Mouse (Mus musculus) gastrocnemius, postnatal 14 days (tissue): ENCODE data around the gene Rabgap1l. TPM values are rescaled to one million over a fixed set of nuclear protein-coding genes. Genes with fewer than 3 reads are reported as not detected.
"Not testable (repeated sequence)": the region's sequence is repeated elsewhere in the genome, so short reads cannot be mapped to it uniquely, and the experiment has no call there.

ENCODE experiments used
- DNase-seq: peaks from one replicate; pipeline ENCODE4 v3.0.0; 2021; ENCODE audit warnings: mixed read lengths
- intact Hi-C: fragments of 180-260 bp; cut with DNase I; formaldehyde crosslinking; loops from one replicate; pipeline ENCODE4 v1.15.1; 2025; ENCODE audit warnings: low total_unique reads
- total RNA-seq, 2 experiments: library from RNA; stranded (reverse); gene quantifications; 2 replicates each; pipeline ENCODE4 v1.2.3; 2021

Gene Rabgap1l
- total RNA-seq, 2 experiments from 2014 or later = 12.6 to 13.7 TPM

DNA sequence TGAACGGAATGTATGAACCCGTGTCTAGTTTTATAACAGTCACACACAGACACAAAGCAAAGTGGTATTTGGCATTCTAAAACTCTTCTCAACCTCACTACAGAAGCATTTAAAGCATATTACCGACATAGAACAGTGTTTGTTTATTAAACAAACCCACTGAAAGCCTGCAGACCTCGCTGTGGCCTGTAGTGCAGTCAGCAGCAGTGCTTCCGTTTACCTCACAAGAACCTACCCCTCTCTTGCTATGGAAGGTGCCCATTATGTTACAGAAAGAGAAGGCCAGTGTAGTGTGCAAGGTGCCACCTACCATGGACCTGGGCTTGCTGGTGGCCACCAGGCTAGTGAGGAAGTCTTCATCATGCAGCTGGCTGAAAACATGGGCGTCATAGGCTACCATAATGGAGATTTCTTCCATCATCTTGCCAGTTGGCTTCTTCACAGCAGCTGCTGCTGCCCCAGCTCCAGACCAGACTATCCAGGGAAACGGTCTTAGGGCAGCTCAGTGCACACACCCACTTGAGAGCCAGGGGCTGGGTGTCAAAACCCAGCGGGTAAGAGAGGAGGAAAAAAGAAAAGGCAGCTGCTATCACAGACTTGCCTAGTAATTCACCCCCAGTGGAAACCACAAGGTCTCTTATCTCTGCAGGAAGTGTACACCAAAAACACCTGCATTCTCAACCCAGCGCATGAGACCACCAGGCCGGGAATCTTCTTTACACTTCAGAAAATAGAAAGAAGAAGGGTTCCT lies 486.0 kb downstream of the Rabgap1l start:
- DNase-seq = no peak
- intact Hi-C loops = no loop called here

DNA sequence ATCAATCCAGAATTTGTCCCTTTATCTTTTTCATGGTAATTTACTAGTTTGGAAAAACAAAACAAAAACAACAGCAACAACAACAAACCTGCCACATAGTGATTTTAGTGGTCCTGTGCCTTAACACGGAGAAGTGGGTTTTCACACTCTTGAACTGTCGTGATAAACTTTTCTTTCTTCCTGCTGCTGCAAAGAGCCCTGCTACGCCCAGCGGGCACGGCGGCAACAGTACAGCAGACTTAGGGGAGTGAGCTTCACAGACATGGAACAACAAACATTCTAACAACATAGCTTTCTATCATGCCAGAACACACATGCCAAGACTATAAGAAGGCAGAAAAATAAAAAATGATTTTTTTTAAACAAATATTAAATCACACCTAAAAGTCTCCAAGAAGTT lies 486.7 kb downstream of the Rabgap1l start:
- intact Hi-C loops = no loop called here
- no peak for DNase-seq

DNA sequence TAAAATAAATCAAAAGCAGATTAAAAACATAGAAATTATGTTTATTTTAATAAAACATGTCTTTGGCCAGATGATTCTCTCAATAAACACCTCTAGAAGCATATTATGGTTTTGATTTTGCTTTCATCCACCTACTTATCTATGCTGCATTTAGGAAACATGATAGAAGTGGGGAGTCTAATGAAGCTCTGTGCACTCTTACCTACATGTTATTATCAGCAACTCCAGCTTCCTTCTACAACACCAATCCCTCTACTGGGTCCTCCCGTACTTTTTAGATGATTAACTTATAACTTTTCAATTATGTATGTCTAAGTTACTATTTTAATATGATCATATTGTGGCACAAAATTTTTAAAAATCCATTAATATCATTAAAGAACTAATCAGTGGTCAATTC lies 487.2 kb downstream of the Rabgap1l start:
- DNase-seq = no peak
- intact Hi-C loops = no loop called here

DNA sequence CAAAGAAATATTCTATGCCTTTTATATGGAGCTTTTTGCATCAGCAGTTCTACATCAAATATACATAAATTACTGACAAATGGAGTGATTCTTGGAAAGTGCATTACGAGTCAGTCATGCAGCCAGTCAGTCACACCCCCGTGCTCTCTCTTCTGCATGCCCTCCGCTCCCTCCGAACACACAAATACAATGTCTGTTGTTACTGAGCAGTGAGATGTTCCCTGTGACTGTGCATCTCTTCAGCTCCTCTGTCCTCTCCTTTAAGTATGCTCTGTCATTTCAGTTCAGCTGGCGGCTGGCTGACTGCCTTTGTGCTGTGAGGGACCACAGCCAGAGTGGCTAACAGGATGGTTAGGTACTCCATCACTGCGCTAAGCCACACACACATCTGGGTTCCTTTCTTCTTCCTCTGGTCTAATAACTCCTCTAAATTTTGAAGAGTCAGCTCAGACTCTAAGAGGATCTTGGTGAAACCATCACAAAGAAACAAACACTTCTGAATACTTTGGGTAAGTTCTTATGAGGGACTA lies 488.0 kb downstream of the Rabgap1l start:
- DNase-seq = no peak
- intact Hi-C loops = no loop called here

DNA sequence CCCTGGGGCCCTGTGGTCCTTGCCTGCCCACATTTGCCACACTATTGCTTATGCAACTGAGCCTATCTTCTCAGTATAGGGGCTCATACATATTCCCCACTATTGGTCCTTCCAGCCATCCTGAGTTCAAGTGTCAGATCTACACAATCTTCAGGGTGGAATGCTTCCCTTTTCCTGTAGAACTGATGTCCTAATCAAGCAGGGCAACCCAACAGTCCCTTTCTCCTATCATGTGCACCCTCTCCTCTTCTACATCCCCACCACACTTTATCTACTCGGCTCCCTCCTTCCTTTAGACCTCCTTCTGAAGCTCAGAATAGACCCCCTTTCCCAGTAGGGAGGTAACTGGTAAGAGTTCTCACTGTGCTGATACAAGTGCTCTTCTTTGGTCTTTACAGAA lies 490.7 kb downstream of the Rabgap1l start:
- intact Hi-C loops = no loop called here
- no peak for DNase-seq

DNA sequence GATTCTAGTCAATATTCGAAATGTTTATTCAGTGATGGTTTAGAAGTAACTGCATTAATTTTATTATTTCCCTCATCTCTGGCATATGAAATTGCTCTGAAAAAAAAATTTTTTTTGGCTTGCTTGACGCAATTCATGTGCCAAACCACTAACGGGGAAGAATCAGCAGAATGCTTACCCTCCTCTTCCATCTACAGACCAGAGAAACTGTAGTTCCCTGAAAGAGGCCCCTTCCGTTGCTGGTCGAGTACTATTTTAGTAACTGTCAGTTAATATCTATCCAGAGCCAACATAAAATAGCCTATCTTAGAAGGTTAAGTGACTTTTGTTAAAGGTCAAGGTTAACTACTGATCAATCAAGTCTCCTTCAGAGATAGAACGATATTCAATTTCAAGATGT lies 491.9 kb downstream of the Rabgap1l start:
- no peak for DNase-seq
- intact Hi-C loops = no loop called here

DNA sequence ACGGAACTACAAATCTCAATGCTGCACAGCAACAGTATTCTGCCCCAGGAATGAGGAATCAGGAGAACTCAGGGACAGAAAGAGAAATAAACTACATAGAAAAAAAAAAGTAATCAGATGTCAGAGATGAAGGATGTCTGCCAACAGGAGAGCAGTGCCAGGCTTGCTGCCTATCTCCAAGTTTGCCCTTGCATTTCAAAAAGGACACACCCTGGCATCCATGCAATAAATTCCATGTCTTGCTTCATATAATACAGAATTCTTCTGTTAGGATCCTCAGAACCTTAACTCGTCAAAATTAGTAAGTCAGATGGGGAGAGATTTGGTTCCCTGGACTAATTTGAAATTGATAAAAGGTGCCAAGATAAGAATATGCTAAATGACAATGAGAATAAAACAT lies 492.3 kb downstream of the Rabgap1l start:
- no peak for DNase-seq
- intact Hi-C loops = no loop called here

DNA sequence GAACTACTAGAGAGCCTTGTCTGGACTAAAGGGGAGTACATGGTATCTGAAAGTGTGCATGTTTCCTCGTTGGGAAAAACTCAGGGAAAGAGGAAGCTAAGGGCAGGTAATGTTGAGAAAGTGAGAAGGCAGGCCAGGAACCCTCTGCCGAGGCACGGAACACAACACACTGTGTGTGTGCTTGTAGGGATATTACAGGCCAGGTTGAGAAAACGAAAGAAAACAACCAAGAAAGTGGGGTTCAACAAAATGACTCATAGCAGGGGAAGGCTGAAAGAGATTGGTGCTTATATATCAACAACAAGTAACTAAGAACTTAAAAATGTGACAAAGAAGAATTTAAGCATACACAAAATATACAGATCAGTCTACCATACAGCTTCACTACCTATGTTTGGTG lies 493.0 kb downstream of the Rabgap1l start:
- intact Hi-C loops = no loop called here
- DNase-seq = no peak

DNA sequence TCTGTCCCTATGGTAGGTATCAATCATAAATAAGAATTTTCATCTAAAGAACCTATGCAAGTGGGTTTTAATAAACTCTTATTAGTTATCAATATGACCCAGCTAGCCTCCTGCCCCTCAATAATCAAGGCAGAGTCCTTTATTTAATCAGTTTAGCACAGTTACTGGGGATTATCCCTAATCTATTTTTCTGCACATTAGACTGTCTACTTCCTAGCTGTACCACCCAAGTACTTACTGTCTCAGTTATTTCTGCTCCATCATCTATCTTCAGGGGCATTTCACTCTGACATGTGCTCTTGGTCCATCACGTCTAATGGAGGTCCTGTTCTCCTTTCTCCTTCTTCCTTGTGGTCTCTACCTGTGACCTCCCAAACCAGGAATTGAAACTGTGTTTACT lies 494.1 kb downstream of the Rabgap1l start:
- intact Hi-C loops = no loop called here
- no peak for DNase-seq

DNA sequence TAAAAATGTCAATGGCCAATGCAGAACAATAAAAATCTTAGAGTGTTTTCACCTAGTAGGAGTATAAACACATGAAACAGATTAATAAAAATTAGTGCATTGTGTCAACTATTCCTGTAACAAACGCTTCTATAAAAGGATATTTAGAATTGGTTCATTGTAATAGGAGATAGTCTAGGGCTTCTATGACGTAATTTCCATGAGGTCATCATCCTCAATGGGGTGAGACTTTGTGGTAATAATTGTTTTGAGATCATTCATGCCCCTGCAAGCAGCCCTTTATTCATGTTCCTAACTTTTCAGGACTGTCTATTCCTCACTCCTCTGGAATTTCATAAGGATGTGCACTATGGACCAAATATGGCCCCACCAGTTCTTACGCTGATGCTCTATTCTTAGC lies 495.3 kb downstream of the Rabgap1l start:
- intact Hi-C loops = no loop called here
- no peak for DNase-seq

DNA sequence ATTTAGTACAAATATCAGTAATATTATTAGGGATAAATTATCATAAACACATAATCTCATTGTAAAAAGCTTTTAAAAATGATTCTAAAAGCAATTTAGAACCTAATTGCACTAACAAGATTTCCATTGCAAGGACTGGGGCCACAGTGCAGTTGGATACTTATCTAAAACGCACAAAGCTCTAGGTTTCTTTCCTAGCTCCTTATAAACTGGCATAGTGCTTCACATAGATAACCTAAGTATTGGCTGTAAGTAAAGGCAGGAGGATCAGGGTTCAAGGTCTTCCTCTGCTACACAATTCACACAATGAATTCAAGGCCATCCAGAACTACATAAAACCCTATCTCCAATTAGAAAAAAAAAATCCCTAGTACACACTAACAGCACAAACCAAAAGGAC lies 497.7 kb downstream of the Rabgap1l start:
- intact Hi-C loops = no loop called here
- no peak for DNase-seq

DNA sequence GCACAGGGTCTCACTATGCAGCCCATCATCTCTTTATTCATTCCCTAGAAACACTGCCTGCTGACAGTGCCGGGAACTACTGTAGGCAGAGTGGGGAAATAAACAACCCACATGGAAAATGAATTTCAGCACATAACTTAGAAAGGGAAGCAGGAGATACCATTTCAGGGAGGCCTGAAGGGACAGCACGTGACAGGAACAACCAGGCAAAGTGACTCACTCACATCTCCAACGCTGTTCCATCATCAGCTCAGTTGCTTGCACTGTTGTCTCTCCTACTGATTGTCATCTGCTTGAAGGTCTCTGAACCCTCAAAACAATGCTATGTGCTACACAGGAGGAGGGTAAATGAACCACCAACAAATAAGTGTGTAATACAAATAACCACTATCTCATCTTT lies 499.5 kb downstream of the Rabgap1l start:
- intact Hi-C loops = no loop called here
- no peak for DNase-seq

DNA sequence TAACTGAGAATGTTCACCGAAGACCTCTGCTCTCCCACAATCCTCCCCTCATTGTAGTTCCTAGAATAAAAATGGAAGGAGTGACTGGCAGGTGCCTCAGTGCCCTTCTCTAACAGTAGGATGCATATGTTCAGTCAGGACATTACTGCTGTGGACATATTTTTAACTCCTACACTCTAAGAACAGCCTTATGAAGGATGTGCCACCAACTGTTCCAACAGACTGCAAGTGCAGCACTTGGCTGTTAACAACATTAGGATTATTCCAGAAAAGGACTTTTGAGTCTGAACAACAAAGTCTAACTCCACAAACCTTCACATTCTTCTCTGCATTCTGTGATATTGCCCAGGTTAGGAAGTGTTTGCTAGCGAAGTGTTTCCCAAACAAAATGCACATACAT lies 501.0 kb downstream of the Rabgap1l start:
- intact Hi-C loops = no loop called here
- DNase-seq = no peak

DNA sequence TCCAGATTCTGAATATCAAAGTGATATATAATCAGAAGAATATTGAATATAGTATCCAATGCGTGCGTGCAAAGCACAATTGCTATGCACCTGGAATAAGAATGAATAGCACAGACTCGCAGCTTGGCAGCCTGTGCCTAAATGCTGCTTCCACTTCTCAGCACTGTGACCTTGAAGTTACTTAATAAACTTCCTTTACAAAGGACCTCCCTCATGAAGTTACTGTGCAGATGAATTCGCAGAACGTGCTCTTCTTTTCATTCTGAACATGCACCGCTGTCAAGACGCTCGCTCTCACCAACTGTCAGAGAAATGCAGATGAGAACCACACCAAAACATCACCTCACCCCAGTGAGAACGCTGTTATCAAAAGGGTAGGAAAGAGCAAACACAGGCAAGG lies 502.8 kb downstream of the Rabgap1l start:
- no peak for DNase-seq
- intact Hi-C loops = no loop called here

DNA sequence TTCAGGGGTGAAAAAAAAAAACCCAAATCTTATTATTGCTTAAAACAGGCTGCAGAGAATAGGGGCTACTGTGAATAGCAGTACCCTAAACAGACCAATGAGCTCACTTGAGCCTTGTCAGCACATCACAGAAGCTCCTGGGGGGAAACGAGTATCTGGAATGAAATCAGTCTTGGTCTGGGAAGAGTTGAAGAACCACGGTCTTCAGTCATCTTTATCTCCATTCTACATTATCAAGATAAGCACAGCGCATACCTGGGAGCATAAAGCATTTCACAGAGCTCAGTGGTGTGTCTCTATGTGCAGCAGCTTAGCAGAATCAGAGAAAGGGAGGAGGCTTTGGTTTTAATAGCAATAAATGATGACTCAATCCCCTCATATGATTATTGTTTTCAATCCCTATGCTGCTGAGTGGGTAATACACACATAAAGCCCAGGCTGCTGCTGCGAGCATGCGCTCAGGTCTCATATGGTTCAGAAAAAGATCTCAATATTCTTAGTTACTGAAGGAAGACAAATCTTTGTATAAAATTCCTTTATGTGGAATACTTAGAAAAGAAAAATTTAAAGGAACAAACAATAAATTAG lies 505.9 kb downstream of the Rabgap1l start:
- intact Hi-C loops = no loop called here
- no peak for DNase-seq

DNA sequence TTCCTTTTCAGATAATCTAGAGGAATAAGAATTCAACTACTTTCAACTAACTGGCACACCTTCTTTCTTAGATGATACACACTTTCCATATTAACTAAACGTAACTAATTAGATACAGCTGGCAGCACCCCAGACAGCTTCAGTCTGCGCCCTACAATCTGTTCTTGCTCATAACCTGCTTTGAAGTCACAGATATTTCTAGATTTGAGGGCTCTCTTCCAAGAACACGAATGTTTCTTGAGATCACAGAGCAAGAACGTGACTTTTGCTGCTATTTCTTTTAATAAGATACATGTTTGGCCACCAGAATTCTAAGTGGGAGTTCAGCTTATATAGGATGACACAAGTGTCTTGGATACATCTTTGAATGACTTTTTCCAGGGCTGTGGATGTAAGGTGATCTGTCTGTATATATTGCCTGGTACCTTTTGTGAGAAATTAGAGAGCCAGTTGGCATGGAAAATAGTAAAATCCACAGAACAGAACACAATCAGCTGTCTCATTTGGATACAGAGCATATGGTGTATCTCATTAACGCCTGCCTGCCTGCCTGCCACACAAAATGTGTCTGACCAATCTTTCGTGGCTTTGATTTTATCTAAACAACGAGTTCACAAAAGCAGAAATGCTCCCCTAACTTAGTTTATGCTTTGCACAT lies 506.5 kb downstream of the Rabgap1l start:
- no peak for DNase-seq
- intact Hi-C loops = no loop called here

DNA sequence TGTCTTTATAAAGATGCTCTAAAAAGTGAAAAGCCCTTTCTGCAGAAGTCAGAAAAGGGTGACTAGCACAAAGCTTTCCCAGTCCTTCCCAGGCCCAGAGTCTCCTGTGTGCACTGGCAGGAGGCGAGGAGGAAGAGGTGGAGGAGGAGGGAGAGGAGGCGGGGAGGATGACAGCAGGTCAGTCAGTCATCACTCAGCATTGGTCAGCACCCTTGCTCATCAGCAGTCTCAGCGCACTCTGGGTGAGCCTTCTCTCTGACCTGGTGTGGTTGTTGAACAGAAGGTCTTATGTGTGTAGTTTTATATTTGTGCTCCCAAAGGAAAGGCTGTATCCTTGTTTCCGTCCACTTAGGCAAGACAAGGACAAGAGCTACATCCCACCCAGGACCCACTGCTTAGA lies 508.8 kb downstream of the Rabgap1l start:
- DNase-seq = no peak
- intact Hi-C loops = no loop called here

DNA sequence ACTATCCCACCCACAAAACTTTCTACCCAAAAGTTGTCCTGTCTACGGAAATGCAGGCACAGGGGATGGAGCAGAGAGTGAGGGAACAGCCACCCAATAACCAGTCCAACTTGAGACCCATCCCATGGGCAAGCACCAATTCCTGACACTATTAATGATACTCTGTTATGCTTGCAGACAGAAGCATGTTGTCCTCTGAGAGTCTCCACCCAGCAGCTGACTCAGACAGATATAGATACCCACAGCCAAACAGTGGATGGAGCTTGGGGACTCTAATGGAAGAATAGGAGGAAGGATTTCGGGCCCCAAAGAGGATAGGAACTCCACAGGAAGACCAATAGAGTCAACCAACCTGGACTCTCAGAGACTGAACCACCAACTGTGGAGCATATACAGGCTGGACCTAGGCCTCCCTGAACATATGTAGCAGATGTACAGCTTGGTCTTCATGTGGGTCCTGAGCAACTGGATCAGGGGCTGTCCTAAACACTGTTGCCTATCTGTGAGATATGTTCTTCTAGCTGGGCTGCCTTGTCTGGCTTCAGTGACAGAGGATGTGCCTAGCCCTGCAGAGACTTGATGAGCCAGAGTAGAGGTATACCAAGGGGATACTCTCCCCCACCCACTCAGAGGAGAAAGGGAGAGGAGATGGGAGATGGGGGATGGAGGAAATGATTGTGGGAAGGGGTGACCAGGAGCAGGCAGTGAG lies 510.7 kb downstream of the Rabgap1l start:
- intact Hi-C loops, DNase-seq: not testable (repeated sequence)

DNA sequence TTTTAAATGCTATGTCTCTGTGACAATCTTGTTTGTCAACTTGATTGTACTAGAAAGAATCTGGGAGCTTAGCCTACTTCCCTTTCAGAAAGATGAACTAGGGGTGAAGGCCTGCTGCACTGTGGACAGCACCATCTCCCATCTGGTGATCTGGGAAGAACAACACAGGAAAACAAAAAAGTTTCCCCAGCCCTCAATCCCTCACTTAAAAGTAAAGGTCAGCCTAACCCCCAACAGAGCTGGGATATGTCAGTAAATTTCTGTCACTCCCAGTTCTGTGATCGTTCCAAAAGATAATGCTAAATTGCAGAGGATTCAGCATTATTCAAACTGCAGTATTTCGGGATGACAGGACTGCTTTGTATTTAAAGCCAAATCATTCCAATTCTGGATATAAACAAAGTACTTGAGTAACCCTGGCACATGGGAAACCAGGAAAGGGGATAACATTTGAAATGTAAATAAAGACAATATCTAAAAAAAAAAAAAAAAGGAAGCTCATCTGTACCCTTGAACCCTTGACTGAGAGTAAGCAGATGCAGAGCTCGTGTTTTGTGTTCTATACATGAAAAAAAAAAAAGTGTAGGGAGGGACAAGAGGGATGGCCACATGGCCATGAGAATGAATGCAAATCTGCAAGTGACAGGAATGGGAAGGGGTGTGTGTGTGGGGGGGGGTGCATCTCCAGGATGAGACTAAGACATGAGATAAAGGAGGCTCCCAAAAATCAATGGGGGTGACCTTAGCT lies 511.5 kb downstream of the Rabgap1l start:
- DNase-seq = no peak
- intact Hi-C loops = no loop called here

DNA sequence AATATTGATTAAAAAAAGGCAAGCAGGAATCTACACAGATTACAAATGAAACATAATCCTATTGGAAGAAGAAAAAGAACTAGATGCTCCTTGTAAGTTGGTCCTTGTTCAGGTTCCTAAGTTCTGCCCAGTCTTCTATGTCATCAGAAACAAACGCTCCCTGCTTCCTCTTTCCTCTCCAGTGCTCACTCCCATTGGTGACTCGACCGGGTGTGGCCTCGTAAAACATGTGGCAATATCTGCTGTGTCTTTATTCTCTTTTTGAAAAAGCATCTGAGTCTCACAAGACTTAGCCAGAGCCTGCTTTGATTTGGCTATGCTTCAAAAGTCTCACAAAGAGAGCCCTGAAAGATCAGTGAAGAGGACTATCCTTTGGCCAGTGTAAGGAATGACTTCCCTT lies 512.4 kb downstream of the Rabgap1l start:
- DNase-seq = peak; percentile 24
- intact Hi-C loops = no loop called here
